Mouse (Mus musculus) urinary bladder, postnatal 4 days (tissue): Measurements from ENCODE around the gene Vpreb2.
"Not testable (repeated sequence)": the region's sequence is repeated elsewhere in the genome, so short reads cannot be mapped to it uniquely, and the experiment has no call there.

Experiments used
- DNase-seq, 2 experiments: peaks; one replicate each; pipeline ENCODE4 v3.0.0; 2021 to 2022; ENCODE audit warnings: low spot score in 2 of 2

The Vpreb2 gene

DNA sequence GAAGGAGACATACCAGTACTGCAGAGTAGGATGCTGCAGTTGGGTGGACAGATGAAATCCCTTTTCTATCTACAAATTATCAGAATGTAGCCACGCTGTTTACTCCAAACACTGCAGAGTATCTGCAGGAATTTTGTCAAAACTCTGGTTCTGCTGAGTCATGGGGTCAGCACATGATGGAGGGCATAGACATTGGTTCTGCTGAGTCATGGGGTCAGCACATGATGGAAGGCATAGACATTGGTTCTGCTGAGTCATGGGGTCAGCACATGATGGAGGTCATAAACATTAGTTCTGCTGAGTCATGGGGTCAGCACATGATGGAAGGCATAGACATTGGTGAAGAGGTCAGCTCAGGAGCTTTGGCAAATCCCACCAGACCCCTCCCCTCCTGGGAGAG, 7.5 kb downstream of the Vpreb2 start:
- no peak for DNase-seq

DNA sequence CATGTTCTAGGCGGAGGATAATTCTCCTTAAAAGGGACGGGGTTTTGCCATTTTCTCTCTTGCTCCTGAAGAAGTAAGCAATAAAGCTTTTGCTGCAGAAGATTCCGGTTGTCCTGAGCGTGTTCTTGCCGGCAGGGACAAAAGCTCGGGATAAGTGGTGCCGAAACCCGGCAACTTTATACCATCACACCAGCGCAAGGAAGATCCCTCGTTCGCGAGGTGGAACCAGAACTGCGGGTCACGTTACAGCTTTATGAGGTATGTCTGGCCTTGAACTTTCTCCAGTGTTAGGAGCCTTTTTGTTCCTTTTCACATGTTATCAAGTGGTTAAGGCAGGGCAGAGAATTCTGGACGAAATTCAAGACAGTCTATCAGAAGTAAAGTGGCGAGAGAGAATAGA, 12.1 kb downstream of the Vpreb2 start:
- not testable (repeated sequence) for DNase-seq

DNA sequence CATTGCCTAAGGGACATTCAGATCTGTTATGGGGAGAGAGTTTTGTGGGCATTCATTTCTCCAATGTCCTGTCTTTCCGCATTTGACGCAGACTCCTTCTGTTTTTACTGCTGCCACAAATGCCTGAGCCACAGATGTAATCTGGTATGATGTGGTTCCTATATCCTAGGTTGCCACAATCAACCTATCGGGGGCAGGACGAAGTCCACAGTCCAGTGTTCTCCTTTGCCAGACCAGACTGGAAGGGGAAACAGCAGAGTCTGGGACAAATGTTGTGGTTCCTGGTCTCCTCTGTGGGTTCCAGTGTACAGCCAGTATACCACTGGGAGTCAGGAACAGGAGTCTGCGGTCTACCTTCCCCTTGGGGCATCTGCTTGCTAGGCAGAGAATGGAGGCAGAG, 19.4 kb downstream of the Vpreb2 start:
- DNase-seq, result no peak

DNA sequence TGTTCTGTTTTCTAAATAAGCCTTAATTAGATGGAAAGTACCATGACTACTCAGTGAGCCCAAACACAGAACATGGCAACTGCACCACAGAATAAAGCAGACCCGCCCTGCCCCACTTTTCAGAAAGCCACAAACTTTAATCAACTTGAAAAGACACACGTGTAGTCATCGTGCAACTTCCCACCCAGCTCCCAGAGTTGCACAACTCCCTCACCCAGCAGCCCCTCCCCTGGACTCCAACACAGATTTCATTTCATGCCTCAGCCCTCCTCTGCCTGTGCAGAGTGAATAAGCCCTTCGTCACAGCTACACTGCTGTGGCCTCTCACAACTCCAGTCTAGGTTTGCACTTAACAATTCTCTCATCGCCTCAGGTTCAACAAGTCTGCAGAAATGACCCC, 24.4 kb downstream of the Vpreb2 start:
- no peak for DNase-seq

DNA sequence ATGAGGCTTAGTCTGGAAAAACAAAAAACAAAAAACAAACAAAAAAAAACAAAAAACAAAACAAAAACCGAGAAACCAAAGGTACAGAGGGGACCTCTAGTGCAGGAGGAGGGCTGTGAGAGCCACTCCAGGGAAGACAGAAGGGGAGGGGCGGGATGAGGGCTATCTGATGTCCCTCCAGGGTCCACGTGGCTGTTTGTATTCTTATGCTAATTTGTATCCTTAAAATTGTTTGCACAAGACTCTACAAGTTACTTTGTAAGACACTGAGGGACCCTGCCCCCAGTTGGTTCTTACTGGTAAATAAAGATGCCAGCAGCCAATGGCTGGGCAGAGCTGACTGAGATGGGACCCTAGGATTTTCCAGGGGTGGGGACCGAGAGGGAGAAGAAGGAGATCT, 26.9 kb downstream of the Vpreb2 start:
- no peak for DNase-seq

DNA sequence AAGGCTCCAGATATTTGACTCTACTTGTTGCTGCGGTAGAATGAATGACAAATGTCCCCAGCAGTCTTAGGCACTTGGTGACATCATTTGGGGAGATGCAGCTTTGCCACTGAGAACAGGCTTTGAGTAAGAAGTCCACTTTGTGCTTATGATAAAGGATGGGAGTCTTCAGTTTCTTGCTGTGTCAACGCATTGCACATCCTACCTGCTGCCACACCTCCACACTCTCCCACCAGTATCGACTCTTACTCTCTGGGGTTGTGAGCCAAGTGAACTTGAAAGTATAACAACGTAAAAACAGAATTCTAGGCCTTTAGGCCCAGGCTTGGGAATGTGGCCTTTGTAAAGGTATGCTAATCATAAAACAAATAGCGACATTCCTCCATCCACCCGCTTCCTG, 30.9 kb downstream of the Vpreb2 start:
- no peak for DNase-seq

DNA sequence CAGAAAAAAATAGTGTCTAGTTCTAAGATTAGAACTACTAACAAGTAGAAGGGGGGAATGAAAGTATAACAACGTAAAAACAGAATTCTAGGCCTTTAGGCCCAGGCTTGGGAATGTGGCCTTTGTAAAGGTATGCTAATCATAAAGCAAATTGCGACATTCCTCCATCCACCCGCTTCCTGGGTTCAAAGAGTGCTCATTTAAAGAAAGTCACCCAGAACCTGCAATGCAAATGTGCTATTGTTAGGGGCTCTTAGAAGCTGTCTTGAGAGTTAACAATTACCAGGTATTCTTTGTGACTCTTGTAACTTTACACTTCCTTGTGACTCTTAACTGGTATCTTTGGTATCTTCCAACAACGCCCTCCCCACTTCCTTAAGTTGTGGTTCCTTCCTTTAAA, 36.3 kb downstream of the Vpreb2 start:
- not testable (repeated sequence) for DNase-seq

DNA sequence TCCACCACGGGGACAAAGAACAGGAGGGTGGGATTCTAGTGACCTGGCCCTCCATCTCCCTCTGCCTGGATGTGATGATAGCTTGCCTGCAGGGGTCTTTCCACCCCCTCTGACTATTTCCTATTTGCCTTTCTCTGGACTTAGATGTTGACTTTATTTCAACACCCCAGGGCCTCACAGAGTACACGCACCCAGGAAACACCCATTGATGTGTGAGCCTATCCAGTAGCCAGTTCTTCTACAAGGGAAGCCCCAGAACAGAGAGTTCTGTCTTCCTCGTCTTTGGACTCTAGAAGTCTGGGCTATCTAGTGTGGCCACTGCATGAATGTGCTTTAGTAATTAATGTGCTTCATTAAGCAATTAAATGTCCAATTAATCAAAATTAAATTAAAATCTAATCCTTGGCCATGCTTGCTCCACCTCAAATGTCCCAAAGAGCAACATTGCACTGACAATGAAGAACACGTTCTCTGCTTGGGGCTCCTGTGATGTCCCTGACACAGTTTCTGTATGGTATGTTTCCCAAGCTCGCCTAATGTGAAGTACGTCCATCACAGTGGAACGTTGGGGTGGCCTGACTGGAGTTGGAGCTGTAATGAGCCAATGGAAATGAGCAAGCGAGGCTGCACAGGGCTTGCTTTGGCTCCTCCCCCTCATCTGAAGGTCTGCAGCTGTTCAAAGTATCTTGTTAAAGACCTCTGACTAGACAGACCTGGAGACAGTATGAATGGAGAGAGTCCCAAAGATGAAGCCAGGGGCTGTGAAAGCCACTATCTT, 42.7 kb downstream of the Vpreb2 start:
- DNase-seq, result no peak

DNA sequence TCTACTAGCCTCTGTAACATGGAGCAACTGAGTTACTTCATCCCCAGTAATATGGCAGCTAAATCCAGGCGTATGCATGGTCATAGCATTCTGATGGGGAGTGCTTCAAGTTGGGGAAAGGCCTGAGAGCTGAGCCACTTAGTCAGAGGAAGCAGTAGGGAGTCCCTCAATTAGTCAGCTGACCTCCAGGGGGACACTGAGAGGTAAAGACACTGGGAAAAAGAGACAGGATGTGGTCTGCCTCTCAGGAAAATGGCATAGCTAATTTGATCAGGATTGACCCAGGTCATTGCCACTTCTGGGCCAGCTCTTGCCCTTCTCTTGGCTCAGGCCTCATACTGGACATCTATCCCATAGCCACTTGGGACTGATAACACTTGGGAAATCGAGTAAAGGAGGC, 47.1 kb downstream of the Vpreb2 start:
- DNase-seq, result no peak
